ENCODE assay signal across 11 mouse cellular contexts in genomic region chr4:115281231-115281767, GRCm38 (mm10). TPM values are rescaled to one million over a fixed set of nuclear protein-coding genes. Genes with fewer than 3 reads are reported as not detected.
DNase-seq lines count a peak whose midpoint lies in the region; ATAC-seq lines count a peak whose summit lies in the region.
"Not testable (repeated sequence)": the region's sequence is repeated elsewhere in the genome, so short reads cannot be mapped to it uniquely, and the experiment has no call there.
"Had no signal": no experiment of that assay in that cellular context is flagged by ENCODE, and none has a peak within 500 bp of the region (broad histone marks: within the 10 kb centered on the region; RNA-seq: fewer than 3 reads in every experiment).

No protein-coding gene starts in this region.

- ATAC-seq in forebrain, embryonic 15.5 days (replicated peaks) = peak; percentile 85
- ATAC-seq in hindbrain, embryonic 12.5 days (ENCODE audit: low FRiP score) = peak; percentile 83
- peak; percentile 56 for ATAC-seq in kidney, embryonic 15.5 days (replicated peaks; ENCODE audit: low FRiP score)
- not testable (repeated sequence) for ATAC-seq in liver, embryonic 15.5 days (ENCODE audit: insufficient read depth)
- peak; percentile 69 for ATAC-seq in midbrain, embryonic 14.5 days (ENCODE audit: low FRiP score, low TSS enrichment)

- H3K27me3 ChIP-seq in forebrain, embryonic 15.5 days; hindbrain, embryonic 12.5 days; kidney, embryonic 15.5 days; liver, embryonic 15.5 days; midbrain, embryonic 14.5 days (ENCODE audit: control insufficient read depth, insufficient read depth, low read length): not testable (repeated sequence)

- WGBS in forebrain, embryonic 15.5 days = 16% methylated on average over 23 of the region's 23 CpGs
- 17% methylated on average over 21 of the region's 23 CpGs for whole genome bisulfite sequencing in hindbrain, embryonic 12.5 days
- WGBS in kidney, embryonic 15.5 days = 20% methylated on average over 23 of the region's 23 CpGs
- WGBS in liver, embryonic 15.5 days (ENCODE audit: insufficient replicate concordance) = 22% methylated on average over 20 of the region's 23 CpGs
- 18% methylated on average over 19 of the region's 23 CpGs for WGBS in midbrain, embryonic 14.5 days

- peak; percentile 53 for DNase-seq in embryo, embryonic 11 days
- DNase-seq in midbrain, embryonic 14.5 days = peak; percentile 61
- peak; percentile 25 for DNase-seq in retina, postnatal 7 days (ENCODE audit: low read depth, low spot score)

- H3K4me1 ChIP-seq in forebrain, embryonic 15.5 days; hindbrain, embryonic 12.5 days; kidney, embryonic 15.5 days; liver, embryonic 15.5 days (replicated peaks); midbrain, embryonic 14.5 days (ENCODE audit: control insufficient read depth, insufficient read depth, low read length): not testable (repeated sequence)

- peak overlapping the region; percentile 38 for H3K4me3 ChIP-seq in forebrain, embryonic 15.5 days
- H3K4me3 ChIP-seq in hindbrain, embryonic 12.5 days = peak overlapping the region; percentile 33
- H3K4me3 ChIP-seq in kidney, embryonic 15.5 days (replicated peaks) = peak overlapping the region; percentile 42
- peak overlapping the region; percentile 24; the same call in 1 of the 2 replicates for H3K4me3 ChIP-seq in liver, embryonic 15.5 days (replicated peaks)
- peak overlapping the region; percentile 38 for H3K4me3 ChIP-seq in midbrain, embryonic 14.5 days (replicated peaks; ENCODE audit: low read depth, low read length)

- H3K36me3 ChIP-seq in forebrain, embryonic 15.5 days; hindbrain, embryonic 12.5 days; kidney, embryonic 15.5 days; liver, embryonic 15.5 days (replicated peaks); midbrain, embryonic 14.5 days (ENCODE audit: control insufficient read depth, insufficient read depth, low read length): not testable (repeated sequence)

- peak overlapping the region; percentile 32; the same call in 1 of the 2 replicates for H3K9ac ChIP-seq in forebrain, embryonic 15.5 days (replicated peaks)
- not testable (repeated sequence) for H3K9ac ChIP-seq in hindbrain, embryonic 12.5 days; kidney, embryonic 15.5 days; liver, embryonic 15.5 days; midbrain, embryonic 14.5 days (replicated peaks; ENCODE audit: low read length)

- H3K4me2 ChIP-seq in forebrain, embryonic 15.5 days (replicated peaks) = peak overlapping the region; percentile 55
- peak overlapping the region; percentile 56 for H3K4me2 ChIP-seq in hindbrain, embryonic 12.5 days (replicated peaks)
- H3K4me2 ChIP-seq in kidney, embryonic 15.5 days = peak overlapping the region; percentile 61
- peak overlapping the region; percentile 49 for H3K4me2 ChIP-seq in liver, embryonic 15.5 days
- H3K4me2 ChIP-seq in midbrain, embryonic 14.5 days (ENCODE audit: low read length) = peak overlapping the region; percentile 56

- H3K27ac ChIP-seq in forebrain, embryonic 15.5 days (replicated peaks); hindbrain, embryonic 12.5 days; kidney, embryonic 15.5 days; liver, embryonic 15.5 days (replicated peaks); midbrain, embryonic 14.5 days (replicated peaks; ENCODE audit: low read depth, low read length): not testable (repeated sequence)

- not testable (repeated sequence) for H3K9me3 ChIP-seq in forebrain, embryonic 15.5 days; hindbrain, embryonic 12.5 days (replicated peaks); kidney, embryonic 15.5 days (replicated peaks); liver, embryonic 15.5 days (replicated peaks); midbrain, embryonic 14.5 days (ENCODE audit: control insufficient read depth, low read length)

RNA-seq across cellular contexts. Expression of gene Cyp4a12a, which starts 17.5 kb away (rescaled TPM):
- not detected in 2 replicates for polyA plus RNA-seq in forebrain, embryonic 15.5 days (2015; fragmentation: Nextera tagmentation; extraction: Ambion mirVana)
- polyA plus RNA-seq in hindbrain, embryonic 12.5 days (2016; fragmentation: Nextera tagmentation; extraction: Ambion mirVana) = not detected in 2 replicates
- polyA plus RNA-seq in kidney, embryonic 15.5 days (2015; fragmentation: Nextera tagmentation; extraction: Ambion mirVana) = 0.21 TPM in 1 of 2 replicates, not detected in the other
- polyA plus RNA-seq in liver, embryonic 15.5 days (2015; fragmentation: Nextera tagmentation; extraction: Ambion mirVana) = 0.03 TPM in 1 of 2 replicates, not detected in the other
- polyA plus RNA-seq in midbrain, embryonic 14.5 days (2014; fragmentation: Nextera tagmentation; extraction: Ambion mirVana) = not detected in 2 replicates
- polyA plus RNA-seq: G1E; heart, adult 2 months; myocyte had no signal

RNA-seq across cellular contexts. Expression of gene Cyp4a29, which starts 39.4 kb away (rescaled TPM):
- not detected in 2 replicates for polyA plus RNA-seq in forebrain, embryonic 15.5 days (2015; fragmentation: Nextera tagmentation; extraction: Ambion mirVana)
- not detected in 2 replicates for polyA plus RNA-seq in hindbrain, embryonic 12.5 days (2016; fragmentation: Nextera tagmentation; extraction: Ambion mirVana)
- not detected in 2 replicates for polyA plus RNA-seq in kidney, embryonic 15.5 days (2015; fragmentation: Nextera tagmentation; extraction: Ambion mirVana)
- not detected in 2 replicates for polyA plus RNA-seq in liver, embryonic 15.5 days (2015; fragmentation: Nextera tagmentation; extraction: Ambion mirVana)
- polyA plus RNA-seq in midbrain, embryonic 14.5 days (2014; fragmentation: Nextera tagmentation; extraction: Ambion mirVana) = not detected in 2 replicates
- polyA plus RNA-seq: G1E; heart, adult 2 months; lung, adult 2 months; myocyte had no signal
